Mouse (Mus musculus): ENCODE measurements around the gene Gm11627.

- no peak for TF ChIP-seq GATA1 (IDR thresholded peaks at IDR 0.05; ENCODE audit: borderline replicate concordance, low read length)
- no peak for TF ChIP-seq FLI1 (IDR thresholded peaks at IDR 0.05; ENCODE audit: low read length)
Measured at GRCm38 (mm10) chr11:102580034-102580330, 721 bp upstream of the Gm11627 start.

Measured in megakaryocyte, embryonic 14.5 days (primary cell).